Mouse (Mus musculus) spleen, postnatal 4 days (tissue): ENCODE measurements around the gene Olfr1218.
"Not testable (repeated sequence)": the region's sequence is repeated elsewhere in the genome, so short reads cannot be mapped to it uniquely, and the experiment has no call there.

Experiments
- DNase-seq, 2 experiments: peaks; one replicate each; pipeline ENCODE4 v3.0.0; 2022; ENCODE audit warnings: low spot score in 2 of 2

Olfr1218 gene

GRCm38 (mm10) chr2:89061087-89061486 lies at the start of gene Olfr1218:
Olfr1218 (minus strand) TSS chr2:89061187.
- no peak for DNase-seq

DNA sequence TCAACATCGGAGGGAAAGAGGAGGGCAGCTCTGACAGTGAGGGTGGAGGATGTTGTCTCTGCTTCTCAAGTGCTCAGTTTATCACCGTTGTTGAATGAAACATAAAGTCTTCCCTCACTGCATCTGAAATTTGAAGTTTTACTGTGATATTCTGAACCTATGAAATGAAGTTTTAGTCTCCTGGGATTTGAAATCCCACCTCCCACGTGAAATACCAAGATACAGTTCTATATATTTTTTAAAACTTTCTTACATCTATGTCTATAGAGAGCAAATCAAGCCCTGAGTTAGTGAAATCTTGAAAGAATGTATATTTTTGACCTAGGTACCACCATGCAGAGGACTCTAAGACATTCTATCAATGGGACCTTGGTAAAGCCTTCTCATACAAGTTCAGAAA lies 45.7 kb upstream of the Olfr1218 start, which contains the start of gene Olfr1220:
Gene Olfr1220 (minus strand): TSS at position 101 of the 400 bp plus-strand sequence.
- no peak for DNase-seq

- DNase-seq, result no peak
These were observed 44.7 kb upstream of the Olfr1218 start for GRCm38 (mm10) chr2:89105651-89106050.

GRCm38 (mm10) chr2:89093848-89094247 lies 32.9 kb upstream of the Olfr1218 start:
- no peak for DNase-seq

DNA sequence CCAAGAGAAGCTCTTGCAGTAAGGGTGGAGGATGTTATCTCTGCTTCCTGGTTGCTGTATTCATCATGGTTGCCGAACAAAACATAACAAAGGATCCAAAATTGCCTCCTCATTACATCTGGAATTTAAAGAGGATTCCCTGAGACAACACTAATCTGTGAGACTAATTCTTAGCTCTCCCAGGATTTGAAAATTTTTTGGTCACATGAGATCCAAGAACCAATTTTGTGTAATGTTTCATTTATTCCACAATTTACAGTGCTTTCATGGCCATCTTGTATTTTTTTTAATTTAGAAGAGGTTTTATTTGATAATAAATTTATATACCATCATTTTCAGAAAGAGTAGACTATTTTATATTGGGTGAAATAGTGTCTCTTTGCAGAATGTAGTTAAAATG lies 22.4 kb upstream of the Olfr1218 start, which contains the start of gene Olfr1219:
Gene Olfr1219 (minus strand): TSS at position 101 of the 400 bp plus-strand sequence.
- no peak for DNase-seq

DNA sequence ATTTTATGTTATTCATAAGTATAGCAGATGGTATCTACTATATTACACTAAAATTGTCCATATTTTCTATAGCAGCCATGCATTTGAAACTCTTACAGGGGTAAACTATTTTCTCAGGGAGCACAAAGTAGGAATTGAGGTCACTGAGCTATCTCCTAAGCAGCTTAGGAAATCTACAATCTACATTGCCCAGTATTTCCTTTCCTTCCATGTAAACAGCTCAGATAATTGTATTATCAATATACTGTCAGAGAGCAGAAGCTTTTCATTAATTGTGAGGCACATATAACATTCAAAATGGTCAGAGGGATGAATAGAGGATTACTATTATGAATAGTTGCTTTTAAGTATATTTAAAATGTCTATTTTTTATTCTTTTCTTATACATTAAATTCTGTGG lies 20.5 kb upstream of the Olfr1218 start:
- no peak for DNase-seq

GRCm38 (mm10) chr2:89031965-89032364 lies 29.0 kb downstream of the Olfr1218 start, which contains the start of gene Olfr1217:
Olfr1217 (minus strand) TSS chr2:89032065.
- DNase-seq, result no peak

GRCm38 (mm10) chr2:89021436-89021835 lies 39.6 kb downstream of the Olfr1218 start:
- not testable (repeated sequence) for DNase-seq

DNA sequence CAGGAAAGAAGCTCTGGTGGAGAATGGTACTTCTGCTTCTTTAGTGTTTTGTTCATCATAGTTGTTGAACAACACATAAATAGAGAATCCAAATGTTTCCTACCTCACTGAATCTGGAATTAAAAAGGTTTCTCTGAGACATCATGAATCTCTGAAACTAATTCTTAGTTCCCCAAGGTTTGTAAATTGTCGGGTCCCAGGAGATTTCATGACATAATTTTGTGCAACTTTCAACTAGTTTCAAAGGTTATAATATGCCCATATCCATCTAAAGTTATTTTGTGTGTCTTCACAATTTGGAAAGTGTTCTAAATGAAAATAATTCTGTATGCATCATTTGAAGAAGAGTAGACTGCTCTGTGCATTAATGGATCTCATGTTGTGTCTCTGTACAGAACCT lies 42.7 kb downstream of the Olfr1218 start, which contains the start of gene Olfr1216:
Gene Olfr1216 (minus strand): TSS at position 101 of the 400 bp plus-strand sequence.
- DNase-seq, result no peak

- no peak for DNase-seq
These were observed 54.1 kb downstream of the Olfr1218 start, which contains the start of gene Olfr1215 for GRCm38 (mm10) chr2:89006873-89007272. Olfr1215 (minus strand) TSS chr2:89006973.
